20 mouse cellular contexts compared by ENCODE assay signal in genomic region chr8:79081955-79082354, GRCm38 (mm10). TPM values are rescaled to one million over a fixed set of nuclear protein-coding genes. Genes with fewer than 3 reads are reported as not detected.
DNase-seq lines count a peak whose midpoint lies in the region; ATAC-seq and TF ChIP-seq lines count a peak whose summit lies in the region.
"Had no signal": no experiment of that assay in that cellular context is flagged by ENCODE, and none has a peak within 500 bp of the region (broad histone marks: within the 10 kb centered on the region; RNA-seq: fewer than 3 reads in every experiment).

No protein-coding gene starts in this region.

- H3K4me1 ChIP-seq in midbrain, embryonic 15.5 days: peaks cover 33% of the 10 kb centered on the region

- no peaks in the 10 kb centered on the region for H3K36me3 ChIP-seq in midbrain, embryonic 15.5 days (replicated peaks)

- no peak for TF ChIP-seq POLR2A in brain, embryonic 14.5 days (IDR thresholded peaks at IDR 0.05; ENCODE audit: borderline replicate concordance, extremely low read depth, insufficient read depth, insufficient read length, poor library complexity, severe bottlenecking)

- intact Hi-C loops in heart, postnatal 10 days (cut with DNase I): loop anchor here (5.0 kb wide), 1 partner anchor 175 kb away; no protein-coding TSS in a partner anchor
- intact Hi-C loops in left cerebral cortex, postnatal 14 days (cut with DNase I): loop anchor here (5.0 kb wide), 1 partner anchor 60 kb away; no protein-coding TSS in a partner anchor

- ATAC-seq in midbrain, embryonic 15.5 days (replicated peaks): peak; percentile 18; the same call in 1 of the 2 replicates

- H3K4me3 ChIP-seq in midbrain, embryonic 15.5 days: no peak overlapping the region
- H3K4me3 ChIP-seq: embryonic facial prominence, embryonic 13.5 days; limb, embryonic 15.5 days; megakaryocyte, embryonic 14.5 days had no signal

- no peak overlapping the region for H3K9ac ChIP-seq in midbrain, embryonic 15.5 days
- H3K9ac ChIP-seq: embryonic facial prominence, embryonic 13.5 days; limb, embryonic 15.5 days; lung, embryonic 14.5 days had no signal

- DNase-seq in heart, adult 11 months: peak; percentile 83
- DNase-seq in heart, postnatal 10 days: no peak
- DNase-seq in left cerebral cortex, postnatal 14 days (ENCODE audit: low spot score in 2 of 2): peak; percentile 41 to 52
- DNase-seq in left cerebral cortex, adult 8-10 months (ENCODE audit: low spot score in 2 of 2): no peak
- DNase-seq in brain, embryonic 14.5 days (ENCODE audit: low read depth): peak; percentile 57
- no peak for DNase-seq in adrenal gland, postnatal 36 days
- no peak for DNase-seq in kidney, adult 9 months
- DNase-seq: adrenal gland, adult 2 months; cerebellum, postnatal 25 days; gastrocnemius, postnatal 36 days; heart, postnatal 14 days; kidney, adult 18-20 months; kidney, postnatal 36 days; right cerebral cortex, postnatal 25 days; thymus, adult 2 months had no signal

- H3K4me2 ChIP-seq in midbrain, embryonic 15.5 days: no peak overlapping the region
- H3K4me2 ChIP-seq: embryonic facial prominence, embryonic 13.5 days; limb, embryonic 15.5 days; lung, embryonic 14.5 days had no signal

- H3K27me3 ChIP-seq in midbrain, embryonic 15.5 days (replicated peaks): no peaks in the 10 kb centered on the region
- H3K27me3 ChIP-seq: embryonic facial prominence, embryonic 13.5 days; limb, embryonic 15.5 days; megakaryocyte, embryonic 14.5 days had no signal

- H3K9me3 ChIP-seq in midbrain, embryonic 15.5 days: no peaks in the 10 kb centered on the region
- H3K9me3 ChIP-seq: embryonic facial prominence, embryonic 13.5 days; limb, embryonic 15.5 days; megakaryocyte, embryonic 14.5 days had no signal

- no peak overlapping the region for H3K27ac ChIP-seq in midbrain, embryonic 15.5 days
- H3K27ac ChIP-seq: embryonic facial prominence, embryonic 13.5 days; limb, embryonic 15.5 days had no signal

- no peak for TF ChIP-seq CTCF in brain, embryonic 14.5 days (IDR thresholded peaks at IDR 0.05; ENCODE audit: borderline replicate concordance, extremely low read depth, insufficient read depth, insufficient read length)

- 80% methylated on average over 10 of the region's 10 CpGs for WGBS in midbrain, embryonic 15.5 days

RNA-seq across cellular contexts. Expression of gene Zfp827, which starts 53.7 kb away (rescaled TPM):
- 10 to 100 TPM; 21.9 to 24.6 TPM for total RNA-seq in heart, postnatal 10 days (2021)
- 10 to 100 TPM; 37.4 to 40.1 TPM for total RNA-seq in left cerebral cortex, postnatal 14 days (2021)
- 10 to 100 TPM; 39.1 to 45.0 (median 44.3) TPM for total RNA-seq in left cerebral cortex, adult 8-10 months (2022)
- 33.9 and 48.6 TPM in 2 replicates for polyA plus RNA-seq in brain, embryonic 14.5 days (2012; rRNA removed)
- 13.6 and 13.9 TPM in 2 replicates for polyA plus RNA-seq in midbrain, embryonic 15.5 days (2015; fragmentation: Nextera tagmentation; extraction: Ambion mirVana)
- total RNA-seq in adrenal gland, postnatal 36 days (2021): 10 to 100 TPM; 10.5 to 11.2 TPM

Comparison
In these comparisons a context has a peak if more than half of its experiments do, and no peak if none do; other contexts are left out.
1. DNase-seq: peak in heart, adult 11 months (single experiment), left cerebral cortex, postnatal 14 days (2 of 2) and brain, embryonic 14.5 days (single experiment); none in heart, postnatal 10 days (0 of 2), left cerebral cortex, adult 8-10 months (0 of 2), adrenal gland, postnatal 36 days (0 of 2) and kidney, adult 9 months (single experiment).